Mouse (Mus musculus) cerebellum, adult 11-12 months (tissue): ENCODE data around the gene Hirip3.

Experiments
- DNase-seq: peaks from one replicate; pipeline ENCODE4 v3.0.0; 2022

The Hirip3 gene

GRCm38 (mm10) chr7:126861429-126862130, at the start of gene Hirip3:
Hirip3 (plus strand) TSS chr7:126861972.
- DNase-seq, result peak; percentile 93

GRCm38 (mm10) chr7:126815726-126816222, 46.0 kb upstream of the Hirip3 start:
- DNase-seq, result peak; percentile 1

- DNase-seq, result peak; percentile 1
These were observed 45.3 kb upstream of the Hirip3 start for GRCm38 (mm10) chr7:126816494-126816893.

- DNase-seq, result peak; percentile 4
These were observed 44.2 kb upstream of the Hirip3 start for GRCm38 (mm10) chr7:126817595-126817994.

GRCm38 (mm10) chr7:126818818-126819217, 43.0 kb upstream of the Hirip3 start:
- peak; percentile 6 for DNase-seq

- DNase-seq, result peak; percentile 86
These were observed 39.8 kb upstream of the Hirip3 start for GRCm38 (mm10) chr7:126821835-126822511.

GRCm38 (mm10) chr7:126822741-126823140, 39.0 kb upstream of the Hirip3 start:
- peak; percentile 66 for DNase-seq

- DNase-seq, result peak; percentile 79
These were observed 38.5 kb upstream of the Hirip3 start for GRCm38 (mm10) chr7:126823202-126823711.

GRCm38 (mm10) chr7:126823940-126824339, 37.8 kb upstream of the Hirip3 start:
- DNase-seq, result peak; percentile 60

GRCm38 (mm10) chr7:126825403-126825802, 36.4 kb upstream of the Hirip3 start:
- peak; percentile 48 for DNase-seq

- DNase-seq, result peak; percentile 22
These were observed 35.8 kb upstream of the Hirip3 start for GRCm38 (mm10) chr7:126825952-126826351.

GRCm38 (mm10) chr7:126831539-126831938, 30.2 kb upstream of the Hirip3 start, which contains the start of gene 4930451I11Rik:
4930451I11Rik (minus strand) TSS chr7:126831639.
- peak; percentile 30 for DNase-seq

GRCm38 (mm10) chr7:126832036-126832598, 29.7 kb upstream of the Hirip3 start:
- peak; percentile 84 for DNase-seq

- no peak for DNase-seq
These were observed 28.5 kb upstream of the Hirip3 start for GRCm38 (mm10) chr7:126833294-126833693.

- peak; percentile 0 for DNase-seq
These were observed 18.5 kb upstream of the Hirip3 start for GRCm38 (mm10) chr7:126843276-126843675.

- DNase-seq, result no peak
These were observed 16.3 kb upstream of the Hirip3 start for GRCm38 (mm10) chr7:126845516-126845915.

GRCm38 (mm10) chr7:126847116-126847420, 14.7 kb upstream of the Hirip3 start, which contains the start of gene Doc2a:
Doc2a (plus strand) TSS chr7:126847416.
- no peak for DNase-seq

GRCm38 (mm10) chr7:126847421-126848398, 14.1 kb upstream of the Hirip3 start:
- DNase-seq, result peak; percentile 23

GRCm38 (mm10) chr7:126848794-126849193, 13.0 kb upstream of the Hirip3 start:
- peak; percentile 12 for DNase-seq

GRCm38 (mm10) chr7:126850161-126850560, 11.6 kb upstream of the Hirip3 start:
- DNase-seq, result no peak

- DNase-seq, result no peak
These were observed 10.6 kb upstream of the Hirip3 start for GRCm38 (mm10) chr7:126851192-126851591.

- no peak for DNase-seq
These were observed 8.3 kb upstream of the Hirip3 start for GRCm38 (mm10) chr7:126853454-126853853.
